Mouse (Mus musculus): ENCODE results near the gene Galnt6.
A peak's percentile ranks its signal among the peaks of the same experiment; 100 is the strongest.

Galnt6 gene

GRCm38 (mm10) chr15:100720066-100720465 lies 9.1 kb downstream of the Galnt6 start:
- no peak for DNase-seq (ENCODE audit: low spot score)

GRCm38 (mm10) chr15:100719217-100719616 lies 10.0 kb downstream of the Galnt6 start:
- DNase-seq (ENCODE audit: low spot score): no peak

GRCm38 (mm10) chr15:100718572-100718971 lies 10.6 kb downstream of the Galnt6 start:
- no peak for DNase-seq (ENCODE audit: low spot score)

- DNase-seq (ENCODE audit: low spot score): no peak
These were observed 11.2 kb downstream of the Galnt6 start for GRCm38 (mm10) chr15:100717933-100718332.

- no peak for DNase-seq (ENCODE audit: low spot score)
These were observed 13.7 kb downstream of the Galnt6 start for GRCm38 (mm10) chr15:100715399-100715993.

GRCm38 (mm10) chr15:100714470-100714869 lies 14.7 kb downstream of the Galnt6 start:
- DNase-seq (ENCODE audit: low spot score): no peak

- no peak for DNase-seq (ENCODE audit: low spot score)
These were observed 18.3 kb downstream of the Galnt6 start for GRCm38 (mm10) chr15:100710838-100711237.

GRCm38 (mm10) chr15:100708433-100709078 lies 20.6 kb downstream of the Galnt6 start:
- no peak for DNase-seq (ENCODE audit: low spot score)

GRCm38 (mm10) chr15:100706226-100706625 lies 22.9 kb downstream of the Galnt6 start:
- DNase-seq (ENCODE audit: low spot score): no peak

- no peak for DNase-seq (ENCODE audit: low spot score)
These were observed 23.8 kb downstream of the Galnt6 start for GRCm38 (mm10) chr15:100705376-100705775.

GRCm38 (mm10) chr15:100703913-100704312 lies 25.3 kb downstream of the Galnt6 start:
- DNase-seq (ENCODE audit: low spot score): no peak

GRCm38 (mm10) chr15:100701856-100702255 lies 27.3 kb downstream of the Galnt6 start:
- DNase-seq (ENCODE audit: low spot score): no peak

- DNase-seq (ENCODE audit: low spot score): no peak
These were observed 28.1 kb downstream of the Galnt6 start for GRCm38 (mm10) chr15:100701108-100701507.

- DNase-seq (ENCODE audit: low spot score): no peak
These were observed 28.8 kb downstream of the Galnt6 start for GRCm38 (mm10) chr15:100700424-100700823.

GRCm38 (mm10) chr15:100699386-100699785 lies 29.8 kb downstream of the Galnt6 start:
- no peak for DNase-seq (ENCODE audit: low spot score)

GRCm38 (mm10) chr15:100698078-100698477 lies 31.1 kb downstream of the Galnt6 start:
- no peak for DNase-seq (ENCODE audit: low spot score)

GRCm38 (mm10) chr15:100694406-100694805 lies 34.8 kb downstream of the Galnt6 start:
- DNase-seq (ENCODE audit: low spot score): no peak

- DNase-seq (ENCODE audit: low spot score): no peak
These were observed 37.2 kb downstream of the Galnt6 start for GRCm38 (mm10) chr15:100691990-100692389.

- peak; percentile 61 for DNase-seq (ENCODE audit: low spot score)
These were observed 41.7 kb downstream of the Galnt6 start, which contains the start of gene Cela1 for GRCm38 (mm10) chr15:100687430-100687971. Gene Cela1 (minus strand): TSS chr15:100687921.

- DNase-seq (ENCODE audit: low spot score): peak; percentile 81
These were observed 42.2 kb downstream of the Galnt6 start for GRCm38 (mm10) chr15:100686989-100687388.

GRCm38 (mm10) chr15:100686434-100686833 lies 42.7 kb downstream of the Galnt6 start:
- DNase-seq (ENCODE audit: low spot score): peak; percentile 60

- DNase-seq (ENCODE audit: low spot score): peak; percentile 26
These were observed 43.3 kb downstream of the Galnt6 start for GRCm38 (mm10) chr15:100685849-100686248.

GRCm38 (mm10) chr15:100685255-100685654 lies 43.9 kb downstream of the Galnt6 start:
- peak; percentile 13 for DNase-seq (ENCODE audit: low spot score)

Data from adipocyte (in vitro differentiated cells).